Mouse (Mus musculus): ENCODE data around the gene Car15. TPM values are rescaled to one million over a fixed set of nuclear protein-coding genes. Genes with fewer than 3 reads are reported as not detected.

Gene Car15
- polyA plus RNA-seq (2012; rRNA removed; ENCODE audit: low replicate concordance): 9.6 and 13.0 TPM in 2 replicates

GRCm38 (mm10) chr16:17838051-17838450, at the start of gene Car15:
Gene Car15 (minus strand): TSS chr16:17838364.

GRCm38 (mm10) chr16:17832821-17833220, 5.3 kb downstream of the Car15 start, which contains the start of gene B830017H08Rik:
Gene B830017H08Rik (plus strand): TSS chr16:17833121.

GRCm38 (mm10) chr16:17796971-17797811, 41.0 kb downstream of the Car15 start, which contains the start of gene Scarf2:
Gene Scarf2 (plus strand): TSS chr16:17797282.

Other genes with a start within 250 kb of the Car15 start
- gene Smpd4, start 219.0 kb downstream of the Car15 start, polyA plus RNA-seq (2012; rRNA removed; ENCODE audit: low replicate concordance): 17.7 and 54.4 TPM in 2 replicates
- gene Ccdc74a, start 191.9 kb downstream of the Car15 start, polyA plus RNA-seq (2012; rRNA removed; ENCODE audit: low replicate concordance): 0.55 and 0.85 TPM in 2 replicates
- 85.9 and 111 TPM in 2 replicates for gene Med15, start 105.5 kb downstream of the Car15 start, polyA plus RNA-seq (2012; rRNA removed; ENCODE audit: low replicate concordance)
- 24.2 and 34.0 TPM in 2 replicates for gene Klhl22, start 78.7 kb downstream of the Car15 start, polyA plus RNA-seq (2012; rRNA removed; ENCODE audit: low replicate concordance)
- gene Scarf2, start 41.1 kb downstream of the Car15 start, polyA plus RNA-seq (2012; rRNA removed; ENCODE audit: low replicate concordance): 32.0 and 34.5 TPM in 2 replicates
- gene B830017H08Rik, start 5.2 kb downstream of the Car15 start, polyA plus RNA-seq (2012; rRNA removed; ENCODE audit: low replicate concordance): 0.05 TPM in 1 of 2 replicates, not detected in the other
- 0.96 and 1.7 TPM in 2 replicates for gene Gm20518, start 53.3 kb upstream of the Car15 start, polyA plus RNA-seq (2012; rRNA removed; ENCODE audit: low replicate concordance)
- gene Tssk1, start 55.9 kb upstream of the Car15 start, polyA plus RNA-seq (2012; rRNA removed; ENCODE audit: low replicate concordance): 0.05 TPM in 1 of 2 replicates, not detected in the other
- gene Dgcr2, start 60.2 kb upstream of the Car15 start, polyA plus RNA-seq (2012; rRNA removed; ENCODE audit: low replicate concordance): 105 and 128 TPM in 2 replicates
- gene Tssk2, start 60.3 kb upstream of the Car15 start, polyA plus RNA-seq (2012; rRNA removed; ENCODE audit: low replicate concordance): not detected in 2 replicates
- gene Ess2, start 73.0 kb upstream of the Car15 start, polyA plus RNA-seq (2012; rRNA removed; ENCODE audit: low replicate concordance): 14.2 and 14.3 TPM in 2 replicates
- not detected in 2 replicates for gene Gsc2, start 76.7 kb upstream of the Car15 start, polyA plus RNA-seq (2012; rRNA removed; ENCODE audit: low replicate concordance)
- gene Slc25a1, start 89.9 kb upstream of the Car15 start, polyA plus RNA-seq (2012; rRNA removed; ENCODE audit: low replicate concordance): 321 and 435 TPM in 2 replicates
- gene Vpreb2, start 142.1 kb upstream of the Car15 start, polyA plus RNA-seq (2012; rRNA removed; ENCODE audit: low replicate concordance): not detected in 2 replicates
- gene Dgcr6, start 214.5 kb upstream of the Car15 start, polyA plus RNA-seq (2012; rRNA removed; ENCODE audit: low replicate concordance): 67.4 and 199 TPM in 2 replicates

Data from duodenum, adult 2 months (tissue).